Mouse (Mus musculus): ENCODE measurements at regions not wholly inside any gene's neighbourhood (a gene's known extent, or its start where the extent isn't known, plus 50 kb on each side); places are given as distances from the start of the nearest gene placed in this dataset.

GRCm38 (mm10) chr8:109185558-109186198 lies 308.1 kb upstream of the Pmfbp1 start:
- whole genome bisulfite sequencing, result 41% methylated on average over 10 of the region's 10 CpGs
- Histone ChIP-seq H3K27me3 (ENCODE audit: control insufficient read depth, insufficient read depth, low read length) (no peaks in the 10 kb centered on the region), H3K4me1 (ENCODE audit: control insufficient read depth, insufficient read depth, low read length) (peaks cover 8% of the 10 kb centered on the region), H3K36me3 (ENCODE audit: control insufficient read depth, insufficient read depth, low read length) (no peaks in the 10 kb centered on the region), H3K4me2 (peak overlapping the region; percentile 28; the same call in 1 of the 2 replicates), H3K9ac (ENCODE audit: low read length) (peak overlapping the region; percentile 63), H3K27ac (ENCODE audit: low read depth, low read length) (peak overlapping the region; percentile 22; the same call in 1 of the 2 replicates), H3K9me3 (ENCODE audit: control insufficient read depth, low read length) (no peaks in the 10 kb centered on the region), H3K4me3 (ENCODE audit: low read depth, low read length) (no peak overlapping the region)
- DNase-seq (ENCODE audit: low spot score, missing footprints) (peak; percentile 95), ATAC-seq (ENCODE audit: low FRiP score) (peak; percentile 77)

GRCm38 (mm10) chr8:109187617-109188016 lies 306.2 kb upstream of the Pmfbp1 start:
- DNase-seq (ENCODE audit: low spot score, missing footprints) (no peak), ATAC-seq (ENCODE audit: low FRiP score) (no peak)
- Histone ChIP-seq H3K4me1 (ENCODE audit: control insufficient read depth, insufficient read depth, low read length) (peaks cover 8% of the 10 kb centered on the region), H3K9me3 (ENCODE audit: control insufficient read depth, low read length) (no peaks in the 10 kb centered on the region), H3K36me3 (ENCODE audit: control insufficient read depth, insufficient read depth, low read length) (no peaks in the 10 kb centered on the region), H3K4me3 (ENCODE audit: low read depth, low read length) (no peak overlapping the region), H3K4me2 (no peak overlapping the region), H3K27me3 (ENCODE audit: control insufficient read depth, insufficient read depth, low read length) (no peaks in the 10 kb centered on the region), H3K9ac (ENCODE audit: low read length) (no peak overlapping the region), H3K27ac (ENCODE audit: low read depth, low read length) (no peak overlapping the region)
- WGBS, result 74% methylated on average over 7 of the region's 7 CpGs

GRCm38 (mm10) chr8:109214247-109214646 lies 279.6 kb upstream of the Pmfbp1 start:
- no peaks in the 10 kb centered on the region for H3K4me1 ChIP-seq (ENCODE audit: control insufficient read depth, insufficient read depth, low read length)
- 88% methylated on average over 8 of the region's 8 CpGs for WGBS
- no peaks in the 10 kb centered on the region for H3K9me3 ChIP-seq (ENCODE audit: control insufficient read depth, low read length)
- H3K36me3 ChIP-seq (ENCODE audit: control insufficient read depth, insufficient read depth, low read length), result no peaks in the 10 kb centered on the region
- DNase-seq (ENCODE audit: low spot score, missing footprints) (no peak), ATAC-seq (ENCODE audit: low FRiP score) (no peak)
- no peak overlapping the region for H3K4me3 ChIP-seq (ENCODE audit: low read depth, low read length)
- no peak overlapping the region for H3K4me2 ChIP-seq
- no peaks in the 10 kb centered on the region for H3K27me3 ChIP-seq (ENCODE audit: control insufficient read depth, insufficient read depth, low read length)
- no peak overlapping the region for H3K9ac ChIP-seq (ENCODE audit: low read length)
- H3K27ac ChIP-seq (ENCODE audit: low read depth, low read length), result no peak overlapping the region

- Histone ChIP-seq H3K9me3 (ENCODE audit: control insufficient read depth, low read length) (no peaks in the 10 kb centered on the region), H3K4me1 (ENCODE audit: control insufficient read depth, insufficient read depth, low read length) (no peaks in the 10 kb centered on the region), H3K9ac (ENCODE audit: low read length) (no peak overlapping the region), H3K4me2 (no peak overlapping the region), H3K27me3 (ENCODE audit: control insufficient read depth, insufficient read depth, low read length) (no peaks in the 10 kb centered on the region), H3K36me3 (ENCODE audit: control insufficient read depth, insufficient read depth, low read length) (no peaks in the 10 kb centered on the region), H3K4me3 (ENCODE audit: low read depth, low read length) (no peak overlapping the region), H3K27ac (ENCODE audit: low read depth, low read length) (no peak overlapping the region)
- ATAC-seq (ENCODE audit: low FRiP score) (no peak), DNase-seq (ENCODE audit: low spot score, missing footprints) (peak; percentile 49)
- WGBS, result 88% methylated on average over 5 of the region's 5 CpGs
Observed at GRCm38 (mm10) chr8:109216318-109216717, 277.5 kb upstream of the Pmfbp1 start.

GRCm38 (mm10) chr8:109217326-109217725 lies 276.5 kb upstream of the Pmfbp1 start:
- 92% methylated on average over 19 of the region's 19 CpGs for WGBS
- no peak for ATAC-seq (ENCODE audit: low FRiP score)

GRCm38 (mm10) chr8:109232281-109233234 lies 261.3 kb upstream of the Pmfbp1 start:
- DNase-seq (ENCODE audit: low spot score, missing footprints) (peak; percentile 91), ATAC-seq (ENCODE audit: low FRiP score) (peak; percentile 71)
- no peaks in the 10 kb centered on the region for H3K36me3 ChIP-seq (ENCODE audit: control insufficient read depth, insufficient read depth, low read length)
- H3K4me3 ChIP-seq (ENCODE audit: low read depth, low read length), result no peak overlapping the region
- H3K27ac ChIP-seq (ENCODE audit: low read depth, low read length), result peak overlapping the region; percentile 73
- H3K9me3 ChIP-seq (ENCODE audit: control insufficient read depth, low read length), result no peaks in the 10 kb centered on the region
- no peaks in the 10 kb centered on the region for H3K27me3 ChIP-seq (ENCODE audit: control insufficient read depth, insufficient read depth, low read length)
- H3K9ac ChIP-seq (ENCODE audit: low read length), result peak overlapping the region; percentile 39
- H3K4me1 ChIP-seq (ENCODE audit: control insufficient read depth, insufficient read depth, low read length), result peaks cover 16% of the 10 kb centered on the region
- peak overlapping the region; percentile 24 for H3K4me2 ChIP-seq
- 40% methylated on average over 32 of the region's 32 CpGs for WGBS

More at GRCm38 (mm10) chr8:109217326-109217725, 276.5 kb upstream of the Pmfbp1 start:
- Histone ChIP-seq H3K27me3 (ENCODE audit: control insufficient read depth, insufficient read depth, low read length) (no peaks in the 10 kb centered on the region), H3K4me2 (no peak overlapping the region), H3K9me3 (ENCODE audit: control insufficient read depth, low read length) (no peaks in the 10 kb centered on the region), H3K9ac (ENCODE audit: low read length) (no peak overlapping the region), H3K4me3 (ENCODE audit: low read depth, low read length) (no peak overlapping the region), H3K36me3 (ENCODE audit: control insufficient read depth, insufficient read depth, low read length) (no peaks in the 10 kb centered on the region), H3K27ac (ENCODE audit: low read depth, low read length) (no peak overlapping the region), H3K4me1 (ENCODE audit: control insufficient read depth, insufficient read depth, low read length) (no peaks in the 10 kb centered on the region)
- DNase-seq (ENCODE audit: low spot score, missing footprints), result peak; percentile 49

GRCm38 (mm10) chr8:109245526-109245925 lies 248.3 kb upstream of the Pmfbp1 start:
- Histone ChIP-seq H3K4me3 (ENCODE audit: low read depth, low read length) (no peak overlapping the region), H3K36me3 (ENCODE audit: control insufficient read depth, insufficient read depth, low read length) (no peaks in the 10 kb centered on the region), H3K9ac (ENCODE audit: low read length) (no peak overlapping the region), H3K27me3 (ENCODE audit: control insufficient read depth, insufficient read depth, low read length) (no peaks in the 10 kb centered on the region), H3K27ac (ENCODE audit: low read depth, low read length) (no peak overlapping the region), H3K4me2 (no peak overlapping the region), H3K4me1 (ENCODE audit: control insufficient read depth, insufficient read depth, low read length) (peaks cover 2% of the 10 kb centered on the region; the same call in 1 of the 2 replicates), H3K9me3 (ENCODE audit: control insufficient read depth, low read length) (no peaks in the 10 kb centered on the region)
- ATAC-seq (ENCODE audit: low FRiP score) (no peak), DNase-seq (ENCODE audit: low spot score, missing footprints) (no peak)
- 84% methylated on average over 8 of the region's 8 CpGs for WGBS

- no peak overlapping the region for H3K9ac ChIP-seq (ENCODE audit: low read length)
- no peak overlapping the region for H3K4me2 ChIP-seq
- H3K27me3 ChIP-seq (ENCODE audit: control insufficient read depth, insufficient read depth, low read length), result no peaks in the 10 kb centered on the region
- no peak for DNase-seq (ENCODE audit: low spot score, missing footprints)
- H3K4me3 ChIP-seq (ENCODE audit: low read depth, low read length), result no peak overlapping the region
- WGBS, result 84% methylated on average over 6 of the region's 6 CpGs
- no peaks in the 10 kb centered on the region for H3K9me3 ChIP-seq (ENCODE audit: control insufficient read depth, low read length)
- H3K27ac ChIP-seq (ENCODE audit: low read depth, low read length), result no peak overlapping the region
- no peak for ATAC-seq (ENCODE audit: low FRiP score)
- H3K4me1 ChIP-seq (ENCODE audit: control insufficient read depth, insufficient read depth, low read length), result peaks cover 2% of the 10 kb centered on the region; the same call in 1 of the 2 replicates
- no peaks in the 10 kb centered on the region for H3K36me3 ChIP-seq (ENCODE audit: control insufficient read depth, insufficient read depth, low read length)
Observed at GRCm38 (mm10) chr8:109247875-109248274, 246.0 kb upstream of the Pmfbp1 start.

- H3K27me3 ChIP-seq (ENCODE audit: control insufficient read depth, insufficient read depth, low read length), result no peaks in the 10 kb centered on the region
- WGBS, result 89% methylated on average over 6 of the region's 6 CpGs
- no peak for DNase-seq (ENCODE audit: low spot score, missing footprints)
- no peak overlapping the region for H3K9ac ChIP-seq (ENCODE audit: low read length)
- H3K4me3 ChIP-seq (ENCODE audit: low read depth, low read length), result no peak overlapping the region
- H3K27ac ChIP-seq (ENCODE audit: low read depth, low read length), result no peak overlapping the region
- no peak overlapping the region for H3K4me2 ChIP-seq
- peaks cover 2% of the 10 kb centered on the region; the same call in 1 of the 2 replicates for H3K4me1 ChIP-seq (ENCODE audit: control insufficient read depth, insufficient read depth, low read length)
- no peaks in the 10 kb centered on the region for H3K36me3 ChIP-seq (ENCODE audit: control insufficient read depth, insufficient read depth, low read length)
- no peak for ATAC-seq (ENCODE audit: low FRiP score)
- H3K9me3 ChIP-seq (ENCODE audit: control insufficient read depth, low read length), result no peaks in the 10 kb centered on the region
Observed at GRCm38 (mm10) chr8:109248356-109248755, 245.5 kb upstream of the Pmfbp1 start.

Data from midbrain, embryonic 11.5 days (tissue).